Mouse (Mus musculus) CH12.LX (cell line): ENCODE measurements around the gene Lnx1. TPM values are rescaled to one million over a fixed set of nuclear protein-coding genes. Genes with fewer than 3 reads are reported as not detected.

Source experiments
- DNase-seq: peaks from one replicate; pipeline ENCODE4 v3.0.0-alpha.2; 2013; ENCODE audit errors: extremely low read depth
- H3K27ac ChIP-seq: 2 replicates; pipeline ENCODE4 v1.5.1; 2012; ENCODE audit warnings: low read depth, mild to moderate bottlenecking, control low read depth, moderate library complexity; ENCODE audit not compliant: insufficient read depth
- H3K27me3 ChIP-seq: replicated peaks from 2 replicates; pipeline ENCODE3; 2012; ENCODE audit warnings: inconsistent platforms
- H3K36me3 ChIP-seq, 2 experiments: replicated peaks in 1 of 2; 2 replicates each; pipeline versions ENCODE3 to v1.6.1; 2012; ENCODE audit warnings: inconsistent platforms in 1 of 2, low read length in 1 of 2, mild to moderate bottlenecking in 1 of 2, mixed read lengths in 1 of 2, moderate library complexity in 1 of 2; ENCODE audit not compliant: control insufficient read depth in 1 of 2, insufficient read depth in 1 of 2
- H3K4me1 ChIP-seq, 2 experiments: 2 replicates each; pipeline ENCODE4 v1.6.1; 2012; ENCODE audit warnings: inconsistent platforms in 1 of 2, moderate library complexity in 1 of 2; ENCODE audit not compliant: insufficient read depth in 2 of 2, control insufficient read depth in 1 of 2
- H3K4me2 ChIP-seq: 2 replicates; pipeline ENCODE4 v1.6.1; 2012; ENCODE audit warnings: low read depth, mild to moderate bottlenecking, control low read depth; ENCODE audit not compliant: poor library complexity, insufficient read depth, severe bottlenecking
- H3K4me3 ChIP-seq, 3 experiments: fragments of 150-350 bp in 1 of 3; sonication (generic) in 1 of 3; replicated peaks in 1 of 3; 2 replicates each; pipeline versions ENCODE3 to v1.5.1; 2011 to 2012; ENCODE audit warnings: low read depth in 2 of 3, low read length in 2 of 3, mild to moderate bottlenecking in 2 of 3, moderate library complexity in 2 of 3, control low read depth in 1 of 3, improper control_type of control experiment in 1 of 3, inconsistent platforms in 1 of 3, mixed read lengths in 1 of 3; ENCODE audit not compliant: poor library complexity in 1 of 3
- H3K79me2 ChIP-seq: replicated peaks from 2 replicates; pipeline ENCODE4 v1.6.1; 2012; ENCODE audit warnings: mild to moderate bottlenecking, moderate library complexity; ENCODE audit not compliant: control insufficient read depth, poor library complexity, insufficient read depth, severe bottlenecking; ENCODE audit errors: extremely low read depth
- H3K9ac ChIP-seq: 2 replicates; pipeline ENCODE4 v1.6.1; 2012; ENCODE audit warnings: low read depth, mild to moderate bottlenecking, control low read depth, moderate library complexity; ENCODE audit not compliant: insufficient read depth
- H3K9me3 ChIP-seq: replicated peaks from 2 replicates; pipeline ENCODE3; 2012; ENCODE audit warnings: low read length, inconsistent platforms, mixed read lengths
- BHLHE40 ChIP-seq: IDR thresholded peaks from 2 replicates; pipeline ENCODE4 v1.6.1; 2011; ENCODE audit warnings: mild to moderate bottlenecking, low read depth, low read length, improper control_type of control experiment
- CHD1 ChIP-seq: IDR thresholded peaks from 2 replicates; pipeline ENCODE4 v1.6.1; 2012; ENCODE audit warnings: low read depth, low read length, improper control_type of control experiment, inconsistent platforms
- CTCF ChIP-seq, 2 experiments: IDR thresholded peaks in 1 of 2; conservative IDR thresholded peaks in 1 of 2; 2 replicates each; pipeline ENCODE4 v1.5.1; 2011 to 2012; ENCODE audit warnings: low read depth in 2 of 2, low read length in 2 of 2, improper control_type of control experiment in 1 of 2, inconsistent platforms in 1 of 2, mild to moderate bottlenecking in 1 of 2, moderate library complexity in 1 of 2
- ELF1 ChIP-seq: IDR thresholded peaks from 2 replicates; pipeline ENCODE4 v1.6.1; 2014; ENCODE audit warnings: low read depth, mild to moderate bottlenecking, inconsistent platforms, low read length, improper control_type of control experiment
- EP300 ChIP-seq: IDR thresholded peaks from 2 replicates; pipeline ENCODE4 v1.6.1; 2011; ENCODE audit warnings: low read length, improper control_type of control experiment
- ETS1 ChIP-seq: conservative IDR thresholded peaks from 2 replicates; pipeline ENCODE4 v1.6.1; 2012; ENCODE audit warnings: low read depth, mild to moderate bottlenecking, inconsistent platforms, low read length, improper control_type of control experiment, moderate library complexity
- GABPA ChIP-seq: IDR thresholded peaks from 2 replicates; pipeline ENCODE4 v1.6.1; 2012; ENCODE audit warnings: low read depth, low read length, improper control_type of control experiment, inconsistent platforms; ENCODE audit not compliant: insufficient replicate concordance
- HCFC1 ChIP-seq: IDR thresholded peaks from 2 replicates; pipeline ENCODE4 v1.6.1; 2012; ENCODE audit warnings: low read depth, mild to moderate bottlenecking, inconsistent platforms, low read length, improper control_type of control experiment
- MAX ChIP-seq: IDR thresholded peaks from 2 replicates; pipeline ENCODE4 v1.6.1; 2011; ENCODE audit warnings: low read length, improper control_type of control experiment
- NELFE ChIP-seq: IDR thresholded peaks from 2 replicates; pipeline ENCODE4 v1.6.1; 2011; ENCODE audit warnings: low read depth, low read length, improper control_type of control experiment
- NRF1 ChIP-seq: IDR thresholded peaks from 2 replicates; pipeline ENCODE4 v1.6.1; 2014; ENCODE audit warnings: low read depth, mild to moderate bottlenecking, inconsistent platforms, low read length, improper control_type of control experiment, moderate library complexity
- PAX5 ChIP-seq: IDR thresholded peaks from 2 replicates; pipeline ENCODE4 v1.6.1; 2012; ENCODE audit warnings: low read length, inconsistent platforms, mixed read lengths
- POLR2A ChIP-seq: IDR thresholded peaks from 2 replicates; pipeline ENCODE4 v1.6.1; 2011; ENCODE audit warnings: low read depth, mild to moderate bottlenecking, improper control_type of control experiment, low read length
- POLR2AphosphoS2 ChIP-seq: IDR thresholded peaks from 2 replicates; pipeline ENCODE4 v1.6.1; 2011; ENCODE audit warnings: low read depth, low read length, improper control_type of control experiment
- RCOR1 ChIP-seq: conservative IDR thresholded peaks from 2 replicates; pipeline ENCODE4 v1.6.1; 2012; ENCODE audit warnings: low read depth, mild to moderate bottlenecking, inconsistent platforms, low read length, improper control_type of control experiment
- SMC3 ChIP-seq: IDR thresholded peaks from 2 replicates; pipeline ENCODE4 v1.6.1; 2011; ENCODE audit warnings: low read depth, low read length, improper control_type of control experiment
- TBP ChIP-seq: conservative IDR thresholded peaks from 2 replicates; pipeline ENCODE4 v1.6.1; 2011; ENCODE audit warnings: low read depth, low read length, improper control_type of control experiment
- ZKSCAN1 ChIP-seq: IDR thresholded peaks from 2 replicates; pipeline ENCODE4 v1.6.1; 2012; ENCODE audit warnings: low read depth, inconsistent platforms, low read length, improper control_type of control experiment, borderline replicate concordance
- ZMIZ1 ChIP-seq: IDR thresholded peaks from 2 replicates; pipeline ENCODE4 v1.6.1; 2012; ENCODE audit warnings: low read depth, mild to moderate bottlenecking, inconsistent platforms, low read length, improper control_type of control experiment
- ZNF384 ChIP-seq: IDR thresholded peaks from 2 replicates; pipeline ENCODE4 v1.6.1; 2012; ENCODE audit warnings: low read depth, low read length, improper control_type of control experiment, inconsistent platforms
- dilution Hi-C: fragments of 300-500 bp; cut with MboI; formaldehyde crosslinking; loops from 2 replicates; pipeline ENCODE4 v1.14.3; 2020; ENCODE audit warnings: low sequenced_read_pairs; ENCODE audit not compliant: extremely low pct_unique_long_range_greater_than_20kb, extremely low pct_ligation_motif_present
- in situ Hi-C: fragments of 300-500 bp; cut with MboI; formaldehyde crosslinking; loops from 3 replicates; pipeline ENCODE4 v1.14.3; 2019; ENCODE audit warnings: low sequenced_read_pairs, low pct_ligation_motif_present, low pct_unique_long_range_greater_than_20kb, mixed read lengths
- polyA plus RNA-seq: library from polyadenylated mRNA; unstranded; fragments of >175 nt; gene quantifications from 2 replicates; pipeline ENCODE4 v1.2.1, GENCODE M21; 2012; ENCODE audit warnings: low read depth; ENCODE audit not compliant: insufficient read length
- total RNA-seq, 2 experiments: library from RNA; depleted of rRNA; stranded (reverse); fragments of 300-350 nt in 1 of 2; fragments of >200 nt in 1 of 2; gene quantifications; 2 replicates each; pipeline ENCODE4 v1.2.3; 2012 to 2014

Gene Lnx1
- total and polyA plus RNA-seq, 3 experiments, result 0.08 to 0.26 (median 0.16) TPM

DNA sequence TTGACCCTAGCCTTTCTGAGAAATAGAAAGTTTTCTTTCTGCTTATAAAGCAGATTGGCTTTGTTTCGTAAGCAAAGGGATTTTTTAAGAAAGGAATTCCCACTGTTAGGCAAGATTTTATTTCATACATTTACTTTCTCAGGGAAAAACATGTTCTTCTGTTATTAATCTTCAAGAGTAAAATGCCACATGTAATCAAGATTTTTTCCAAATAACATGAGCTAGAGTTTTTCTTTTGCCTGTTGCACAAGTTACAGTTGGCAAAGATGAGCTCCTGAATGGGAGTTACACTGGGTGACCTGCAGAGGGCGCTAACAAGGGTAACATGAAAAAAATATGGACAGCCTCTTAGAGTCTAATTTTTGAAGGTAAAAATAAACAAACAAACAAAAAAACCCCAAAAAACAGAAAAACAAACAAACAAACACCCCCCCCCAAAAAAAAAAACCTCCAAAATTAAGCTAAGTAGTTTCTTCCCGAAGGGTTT lies 84.1 kb downstream of the Lnx1 start:
- dilution Hi-C loops (no loop called here), in situ Hi-C loops (no loop called here)
- H3K9me3 ChIP-seq, result no peaks in the 10 kb centered on the region
- no peak overlapping the region for H3K9ac ChIP-seq
- H3K36me3 ChIP-seq, result no peaks in the 10 kb centered on the region
- no peak for TF ChIP-seq POLR2A
- peak; percentile 59 to 69 for TF ChIP-seq CTCF (conservative IDR thresholded peaks at IDR 0.05 in 1 of 2, IDR thresholded peaks at IDR 0.05 in 1 of 2; ENCODE audit: low read depth in 2 of 2, low read length in 2 of 2)
- TF ChIP-seq HCFC1, result no peak
- TF ChIP-seq NRF1, result no peak
- no peak for TF ChIP-seq PAX5
- TF ChIP-seq SMC3, result peak; percentile 35
- TF ChIP-seq ZNF384, result peak; percentile 59; the same call in 1 of the 2 replicates
- H3K4me1 ChIP-seq, result no peaks in the 10 kb centered on the region
- H3K4me2 ChIP-seq, result peak overlapping the region; percentile 8; the same call in 1 of the 2 replicates
- H3K79me2 ChIP-seq, result no peaks in the 10 kb centered on the region
- no peaks in the 10 kb centered on the region for H3K27me3 ChIP-seq
- H3K27ac ChIP-seq, result no peak overlapping the region
- H3K4me3 ChIP-seq, result no peak overlapping the region
- peak; percentile 32 for DNase-seq

DNA sequence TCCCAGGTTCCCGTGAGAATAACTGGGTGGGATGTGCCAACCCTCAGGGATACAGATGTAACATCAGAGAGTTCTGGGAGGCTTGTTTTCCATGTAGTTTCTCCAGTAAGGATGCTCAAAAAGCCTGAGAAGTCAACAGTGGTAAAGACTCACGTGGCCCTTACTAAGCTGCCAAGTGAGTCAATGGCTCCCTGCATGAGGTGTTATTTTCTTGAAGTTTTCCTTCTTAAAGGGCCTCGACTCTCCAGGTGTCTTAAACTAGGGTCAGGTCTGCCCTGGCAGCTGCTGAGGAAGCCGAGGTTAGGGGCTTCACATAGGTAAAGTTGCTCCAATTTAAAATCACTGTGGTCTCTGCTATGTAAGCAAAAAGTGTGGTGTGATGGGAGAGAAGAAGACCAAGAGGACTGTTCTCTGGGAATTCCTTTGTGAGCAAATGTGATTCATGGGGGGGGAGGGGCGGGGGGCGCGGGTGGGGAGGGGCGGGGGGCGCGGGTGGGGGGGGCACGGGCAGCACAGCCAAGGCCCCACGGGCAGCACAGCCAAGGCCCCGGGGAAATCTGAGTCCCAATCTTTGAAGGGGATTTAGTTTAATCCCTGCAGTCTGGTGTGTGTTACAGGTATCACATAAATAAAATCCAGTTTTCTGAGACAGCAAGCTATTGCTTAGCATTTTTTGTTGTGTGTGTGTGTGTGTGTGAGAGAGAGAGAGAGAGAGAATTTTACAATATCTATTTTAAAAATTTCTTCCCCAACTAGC lies 84.7 kb downstream of the Lnx1 start:
- Histone ChIP-seq H3K4me1 (no peaks in the 10 kb centered on the region), H3K9me3 (no peaks in the 10 kb centered on the region), H3K27me3 (no peaks in the 10 kb centered on the region), H3K27ac (no peak overlapping the region), H3K79me2 (no peaks in the 10 kb centered on the region), H3K4me3 (no peak overlapping the region), H3K9ac (no peak overlapping the region), H3K36me3 (no peaks in the 10 kb centered on the region), H3K4me2 (no peak overlapping the region)
- dilution Hi-C loops (no loop called here), in situ Hi-C loops (no loop called here)
- no peak for DNase-seq
- TF ChIP-seq NELFE (no peak), TBP (no peak), EP300 (no peak), CHD1 (no peak), POLR2AphosphoS2 (no peak), ZKSCAN1 (no peak), MAX (no peak), BHLHE40 (no peak), RCOR1 (no peak), POLR2A (no peak), ZMIZ1 (no peak), ELF1 (no peak), GABPA (no peak), SMC3 (no peak), ETS1 (no peak)
